Mouse (Mus musculus) bone marrow, adult 2 months (tissue): ENCODE measurements around the gene Itga8.

Source experiments
- CTCF ChIP-seq: fragments of 200-500 bp; IDR thresholded peaks from 2 replicates; pipeline ENCODE4 v1.5.1; 2011; ENCODE audit warnings: low read length, control low read depth; ENCODE audit not compliant: control insufficient read depth, insufficient read depth
- POLR2A ChIP-seq: fragments of 200-500 bp; IDR thresholded peaks from 2 replicates; pipeline ENCODE4 v1.6.1; 2011; ENCODE audit warnings: low read depth, mild to moderate bottlenecking, control low read depth, low read length, borderline replicate concordance; ENCODE audit not compliant: control insufficient read depth

DNA sequence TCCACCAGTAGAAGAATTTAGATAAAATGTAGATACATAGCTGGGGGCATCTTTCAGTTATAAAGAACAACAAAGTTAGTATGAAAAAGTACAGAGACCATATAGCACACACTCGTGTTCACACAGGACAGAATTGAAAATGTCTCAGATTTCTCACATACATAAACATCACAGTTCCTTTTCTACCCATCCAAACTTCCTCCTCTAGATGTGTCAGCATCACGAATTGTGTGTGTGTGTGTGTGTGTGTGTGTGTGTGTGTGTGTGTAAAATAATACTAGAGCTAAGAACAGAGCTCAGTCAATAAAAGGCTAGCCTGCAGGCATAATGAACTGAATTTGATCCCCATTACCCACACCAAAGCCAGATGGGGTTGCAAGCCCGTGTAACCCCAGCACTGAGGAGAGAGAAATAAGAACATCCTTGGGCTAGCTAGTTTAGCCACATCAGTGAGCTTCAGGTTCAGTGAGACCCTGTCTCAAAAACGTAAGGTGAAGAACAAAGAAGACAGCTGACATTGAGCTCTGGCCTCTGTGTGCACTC is 22.6 kb downstream of the Itga8 start:
- TF ChIP-seq CTCF (no peak), POLR2A (no peak)
